Mouse (Mus musculus) A20 (cell line): ENCODE results near the gene Platr17.
"Not testable (repeated sequence)": the region's sequence is repeated elsewhere in the genome, so short reads cannot be mapped to it uniquely, and the experiment has no call there.

Source experiments
- DNase-seq: peaks from one replicate; pipeline ENCODE4 v3.0.0-alpha.2; 2011; ENCODE audit warnings: low read depth, low spot score

The Platr17 gene

GRCm38 (mm10) chr17:33904835-33905234 lies at the start of gene Platr17:
TSS of gene Platr17 (plus strand) at chr17:33905135.
- not testable (repeated sequence) for DNase-seq

GRCm38 (mm10) chr17:33857816-33858215 lies 47.1 kb upstream of the Platr17 start:
- DNase-seq: no peak

GRCm38 (mm10) chr17:33865330-33866030 lies 39.5 kb upstream of the Platr17 start:
- DNase-seq: peak; percentile 71

- not testable (repeated sequence) for DNase-seq
Measured at GRCm38 (mm10) chr17:33873537-33873936, 31.4 kb upstream of the Platr17 start, which contains the start of gene Gm7029. TSS of gene Gm7029 (plus strand) at chr17:33873837.

GRCm38 (mm10) chr17:33874411-33874810 lies 30.5 kb upstream of the Platr17 start:
- no peak for DNase-seq

- not testable (repeated sequence) for DNase-seq
Measured at GRCm38 (mm10) chr17:33875797-33876196, 29.1 kb upstream of the Platr17 start.

GRCm38 (mm10) chr17:33884320-33884719 lies 20.6 kb upstream of the Platr17 start:
- DNase-seq: not testable (repeated sequence)

- not testable (repeated sequence) for DNase-seq
Measured at GRCm38 (mm10) chr17:33887802-33888201, 17.1 kb upstream of the Platr17 start.

- DNase-seq: not testable (repeated sequence)
Measured at GRCm38 (mm10) chr17:33888230-33888629, 16.7 kb upstream of the Platr17 start.

- not testable (repeated sequence) for DNase-seq
Measured at GRCm38 (mm10) chr17:33889941-33890532, 14.9 kb upstream of the Platr17 start.

- DNase-seq: peak; percentile 100
Measured at GRCm38 (mm10) chr17:33890533-33891059, 14.3 kb upstream of the Platr17 start, which contains the start of gene Kifc1. TSS of gene Kifc1 (minus strand) at chr17:33890661.

GRCm38 (mm10) chr17:33891357-33891756 lies 13.6 kb upstream of the Platr17 start:
- no peak for DNase-seq

- not testable (repeated sequence) for DNase-seq
Measured at GRCm38 (mm10) chr17:33891892-33892291, 13.0 kb upstream of the Platr17 start.

GRCm38 (mm10) chr17:33892429-33892828 lies 12.5 kb upstream of the Platr17 start:
- DNase-seq: no peak

- not testable (repeated sequence) for DNase-seq
Measured at GRCm38 (mm10) chr17:33893011-33893410, 11.9 kb upstream of the Platr17 start.

GRCm38 (mm10) chr17:33897114-33897794 lies 7.7 kb upstream of the Platr17 start:
- peak; percentile 82 for DNase-seq

- DNase-seq: not testable (repeated sequence)
Measured at GRCm38 (mm10) chr17:33898193-33898592, 6.7 kb upstream of the Platr17 start.

- DNase-seq: no peak
Measured at GRCm38 (mm10) chr17:33899642-33900041, 5.3 kb upstream of the Platr17 start.

GRCm38 (mm10) chr17:33900281-33900988 lies 4.5 kb upstream of the Platr17 start:
- no peak for DNase-seq

- no peak for DNase-seq
Measured at GRCm38 (mm10) chr17:33900989-33901314, 4.0 kb upstream of the Platr17 start.

- DNase-seq: no peak
Measured at GRCm38 (mm10) chr17:33901653-33902052, 3.3 kb upstream of the Platr17 start.

GRCm38 (mm10) chr17:33902079-33902478 lies 2.9 kb upstream of the Platr17 start:
- DNase-seq: no peak
